Mouse (Mus musculus) E14TG2a.4 (cell line): ENCODE data around the gene Det1.

Experiments
- H3K27me3 ChIP-seq: 2 replicates; pipeline ENCODE4 v1.6.1; 2014; ENCODE audit warnings: low read length, control low read depth; ENCODE audit not compliant: insufficient read depth
- H3K36me3 ChIP-seq: 2 replicates; pipeline ENCODE4 v1.6.1; 2014; ENCODE audit warnings: low read length, control low read depth; ENCODE audit not compliant: insufficient read depth
- H3K4me1 ChIP-seq: replicated peaks from 2 replicates; pipeline ENCODE4 v1.6.1; 2014; ENCODE audit warnings: low read depth, low read length, control low read depth
- H3K4me3 ChIP-seq: replicated peaks from 2 replicates; pipeline ENCODE4 v1.5.1; 2014; ENCODE audit warnings: mild to moderate bottlenecking, low read length
- H3K9me3 ChIP-seq: 2 replicates; pipeline ENCODE4 v1.6.1; 2014; ENCODE audit warnings: low read length, control low read depth
- CTCF ChIP-seq: conservative IDR thresholded peaks from 2 replicates; pipeline ENCODE4 v1.5.1; 2014; ENCODE audit warnings: low read length
- NANOG ChIP-seq: IDR thresholded peaks from 2 replicates; pipeline ENCODE4 v1.6.1; 2014; ENCODE audit warnings: borderline replicate concordance, low read length, mixed read lengths
- POU5F1 ChIP-seq: IDR thresholded peaks from 2 replicates; pipeline ENCODE4 v1.6.1; 2014; ENCODE audit warnings: low read length, borderline replicate concordance

Det1 gene

DNA sequence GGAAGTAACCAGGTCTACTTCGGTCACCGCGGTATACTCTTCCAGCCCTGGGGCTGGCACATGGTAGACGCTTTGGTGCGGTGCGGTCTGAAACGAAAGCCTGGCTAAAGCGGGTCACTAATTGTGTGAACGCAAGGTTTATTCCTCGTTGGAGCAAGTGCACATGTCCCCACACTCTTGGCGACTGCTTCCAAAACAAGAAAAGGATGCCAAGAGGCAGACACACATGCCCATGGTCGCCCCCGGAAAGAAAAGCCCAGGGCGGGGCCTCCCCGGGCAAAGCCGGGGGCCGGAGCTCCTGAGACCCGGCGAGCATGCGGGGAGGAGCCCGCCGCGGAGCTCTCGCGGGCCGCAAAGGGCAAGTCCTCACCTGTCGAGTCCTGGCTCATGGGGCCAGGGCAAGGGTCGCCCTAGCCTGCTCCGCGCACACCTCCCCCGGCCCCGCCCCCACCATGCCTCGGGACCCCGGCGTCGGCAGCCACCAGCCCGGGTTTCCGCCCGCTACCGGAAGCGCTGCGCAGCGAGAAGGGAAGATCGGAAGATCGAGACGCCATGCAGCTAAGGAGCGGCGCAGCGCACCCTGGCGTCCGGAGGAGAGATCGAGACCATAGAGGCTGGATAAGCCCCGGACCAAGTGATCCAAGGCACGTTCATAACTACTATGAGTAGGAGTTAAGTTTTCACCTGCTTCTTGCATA is at the start of gene Det1:
Gene Det1 (minus strand): TSS at position 527 of the 698 bp plus-strand sequence.
- peaks cover 40% of the 10 kb centered on the region for H3K4me1 ChIP-seq
- no peak for TF ChIP-seq NANOG
- no peak for TF ChIP-seq POU5F1
- peak; percentile 44 for TF ChIP-seq CTCF
- no peaks in the 10 kb centered on the region for H3K9me3 ChIP-seq
- peaks cover 23% of the 10 kb centered on the region for H3K36me3 ChIP-seq
- H3K27me3 ChIP-seq: no peaks in the 10 kb centered on the region
- H3K4me3 ChIP-seq: peak within 1 kb of the TSS; percentile 91

GRCm38 (mm10) chr7:78895653-78896333 is 48.7 kb upstream of the Det1 start, which contains the start of gene Aen:
Gene Aen (plus strand): TSS chr7:78895854.
- peaks cover 20% of the 10 kb centered on the region for H3K36me3 ChIP-seq
- no peaks in the 10 kb centered on the region for H3K9me3 ChIP-seq
- no peaks in the 10 kb centered on the region; the same call in 1 of the 2 replicates for H3K27me3 ChIP-seq
- peak within 1 kb of the TSS; percentile 99 for H3K4me3 ChIP-seq
- H3K4me1 ChIP-seq: peaks cover 41% of the 10 kb centered on the region
- TF ChIP-seq POU5F1 (no peak), NANOG (no peak), CTCF (no peak)

GRCm38 (mm10) chr7:78895021-78895652 is 48.1 kb upstream of the Det1 start:
- Histone ChIP-seq H3K36me3 (peaks cover 20% of the 10 kb centered on the region), H3K4me1 (peaks cover 41% of the 10 kb centered on the region), H3K9me3 (no peaks in the 10 kb centered on the region), H3K27me3 (peaks cover 4% of the 10 kb centered on the region), H3K4me3 (peak overlapping the region; percentile 99)
- TF ChIP-seq NANOG (no peak), CTCF (no peak), POU5F1 (no peak)

GRCm38 (mm10) chr7:78893917-78894316 is 46.9 kb upstream of the Det1 start:
- TF ChIP-seq NANOG: no peak
- no peak for TF ChIP-seq POU5F1
- no peak for TF ChIP-seq CTCF
- Histone ChIP-seq H3K4me1 (peaks cover 41% of the 10 kb centered on the region), H3K27me3 (peaks cover 16% of the 10 kb centered on the region), H3K4me3 (0 out of 2 replicates have a peak overlapping the region, but pooled peaks have one; percentile 3), H3K9me3 (no peaks in the 10 kb centered on the region), H3K36me3 (peaks cover 20% of the 10 kb centered on the region)

GRCm38 (mm10) chr7:78890641-78891040 is 43.6 kb upstream of the Det1 start:
- H3K4me3 ChIP-seq: no peak overlapping the region
- H3K36me3 ChIP-seq: no peaks in the 10 kb centered on the region
- H3K27me3 ChIP-seq: peaks cover 42% of the 10 kb centered on the region
- no peaks in the 10 kb centered on the region for H3K9me3 ChIP-seq
- peaks cover 43% of the 10 kb centered on the region for H3K4me1 ChIP-seq
- TF ChIP-seq CTCF (peak; percentile 97), NANOG (no peak), POU5F1 (no peak)

DNA sequence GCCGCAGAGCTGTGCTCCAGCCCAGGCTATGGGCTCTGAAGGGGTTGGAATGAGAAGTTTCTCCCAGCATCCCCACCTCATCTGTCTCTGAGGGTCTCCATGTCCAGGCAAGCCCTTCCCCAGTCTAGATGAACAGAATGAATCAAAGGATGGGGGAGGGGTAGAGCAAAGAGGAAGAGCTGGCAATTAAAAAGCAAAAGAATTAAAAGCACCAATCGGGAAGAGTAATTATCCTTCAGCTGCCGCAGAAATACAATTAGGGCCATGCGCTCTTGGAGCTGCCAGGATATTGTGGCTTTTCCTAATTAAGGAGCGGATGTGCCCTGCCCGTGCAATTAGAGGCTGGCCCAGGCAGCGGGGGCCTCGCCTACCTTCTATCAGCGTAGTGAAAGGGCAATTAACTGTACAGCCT is 40.4 kb upstream of the Det1 start:
- Histone ChIP-seq H3K4me1 (peaks cover 41% of the 10 kb centered on the region), H3K4me3 (peak overlapping the region; percentile 48), H3K27me3 (peaks cover 67% of the 10 kb centered on the region), H3K36me3 (no peaks in the 10 kb centered on the region), H3K9me3 (no peaks in the 10 kb centered on the region)
- no peak for TF ChIP-seq CTCF
- TF ChIP-seq POU5F1: no peak
- TF ChIP-seq NANOG: no peak

DNA sequence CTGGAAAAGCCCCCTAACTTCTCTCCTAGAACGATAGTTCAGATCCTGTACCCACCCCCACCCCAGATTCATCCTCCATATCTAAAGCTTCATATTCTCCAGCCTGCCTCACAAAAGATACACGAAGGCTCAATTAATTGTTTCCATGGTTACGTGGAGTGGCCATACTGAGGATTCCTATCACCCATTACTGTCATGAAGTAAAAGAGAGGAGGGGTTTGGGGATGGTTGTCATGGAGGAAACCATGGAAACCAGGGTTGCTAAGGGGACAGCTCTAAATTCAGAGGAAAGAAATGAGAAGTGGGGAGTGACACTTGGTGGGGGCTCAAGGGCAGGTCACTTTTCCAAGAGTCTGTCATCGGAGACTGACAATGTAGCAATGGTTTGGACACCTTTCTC is 39.4 kb upstream of the Det1 start:
- Histone ChIP-seq H3K36me3 (no peaks in the 10 kb centered on the region), H3K4me1 (peaks cover 48% of the 10 kb centered on the region), H3K4me3 (peak overlapping the region; percentile 70; the same call in 1 of the 2 replicates), H3K9me3 (no peaks in the 10 kb centered on the region), H3K27me3 (peaks cover 74% of the 10 kb centered on the region)
- TF ChIP-seq CTCF: no peak
- TF ChIP-seq NANOG: no peak
- no peak for TF ChIP-seq POU5F1

GRCm38 (mm10) chr7:78885404-78885803 is 38.3 kb upstream of the Det1 start:
- H3K36me3 ChIP-seq: no peaks in the 10 kb centered on the region
- no peaks in the 10 kb centered on the region for H3K9me3 ChIP-seq
- peaks cover 52% of the 10 kb centered on the region for H3K4me1 ChIP-seq
- TF ChIP-seq NANOG: no peak
- TF ChIP-seq POU5F1: no peak
- no peak for TF ChIP-seq CTCF
- peak overlapping the region; percentile 70 for H3K4me3 ChIP-seq
- peaks cover 81% of the 10 kb centered on the region for H3K27me3 ChIP-seq
